Mouse (Mus musculus) spleen, postnatal 36 days (tissue): Measurements from ENCODE around the gene Dok3.
A peak's percentile ranks its signal among the peaks of the same experiment; 100 is the strongest.

ENCODE experiments used
- DNase-seq, 2 experiments: peaks; one replicate each; pipeline ENCODE4 v3.0.0; 2022; ENCODE audit warnings: low spot score in 2 of 2, mixed read lengths in 1 of 2

Gene Dok3

GRCm38 (mm10) chr13:55507877-55508276, 21.2 kb downstream of the Dok3 start:
- no peak for DNase-seq

GRCm38 (mm10) chr13:55506697-55507096, 22.4 kb downstream of the Dok3 start:
- no peak for DNase-seq

GRCm38 (mm10) chr13:55505810-55506209, 23.3 kb downstream of the Dok3 start:
- DNase-seq = no peak

- no peak for DNase-seq
These were observed 24.7 kb downstream of the Dok3 start for GRCm38 (mm10) chr13:55504390-55504789.

- DNase-seq = no peak
These were observed 26.7 kb downstream of the Dok3 start for GRCm38 (mm10) chr13:55502405-55502804.

GRCm38 (mm10) chr13:55500575-55500974, 28.5 kb downstream of the Dok3 start:
- DNase-seq = no peak

- no peak for DNase-seq
These were observed 30.2 kb downstream of the Dok3 start for GRCm38 (mm10) chr13:55498906-55499305.

GRCm38 (mm10) chr13:55496661-55497060, 32.4 kb downstream of the Dok3 start:
- DNase-seq = no peak

GRCm38 (mm10) chr13:55495702-55496101, 33.4 kb downstream of the Dok3 start:
- DNase-seq = no peak

GRCm38 (mm10) chr13:55494883-55495621, 34.0 kb downstream of the Dok3 start:
- no peak for DNase-seq

GRCm38 (mm10) chr13:55494257-55494656, 34.8 kb downstream of the Dok3 start:
- no peak for DNase-seq

- DNase-seq = no peak
These were observed 41.3 kb downstream of the Dok3 start, which contains the start of gene Dbn1 for GRCm38 (mm10) chr13:55487578-55488498. Gene Dbn1, minus strand, starts transcription at chr13:55488111.

- no peak for DNase-seq
These were observed 42.0 kb downstream of the Dok3 start for GRCm38 (mm10) chr13:55486916-55487577.

GRCm38 (mm10) chr13:55486029-55486794, 42.9 kb downstream of the Dok3 start:
- DNase-seq = no peak

GRCm38 (mm10) chr13:55484520-55485088, 44.5 kb downstream of the Dok3 start:
- no peak for DNase-seq

GRCm38 (mm10) chr13:55483593-55483992, 45.5 kb downstream of the Dok3 start:
- DNase-seq = no peak

GRCm38 (mm10) chr13:55483071-55483470, 46.0 kb downstream of the Dok3 start:
- no peak for DNase-seq

- DNase-seq = no peak
These were observed 46.6 kb downstream of the Dok3 start for GRCm38 (mm10) chr13:55482542-55482941.

GRCm38 (mm10) chr13:55479929-55480328, 49.2 kb downstream of the Dok3 start:
- DNase-seq = no peak

GRCm38 (mm10) chr13:55479008-55479407, 50.1 kb downstream of the Dok3 start:
- peak; percentile 65 to 66 for DNase-seq

GRCm38 (mm10) chr13:55478036-55478435, 51.1 kb downstream of the Dok3 start:
- no peak for DNase-seq
